Mouse (Mus musculus) midbrain, embryonic 10.5 days (tissue): ENCODE data around the gene Stk39. TPM values are rescaled to one million over a fixed set of nuclear protein-coding genes. Genes with fewer than 3 reads are reported as not detected.

ENCODE experiments used
- DNase-seq: peaks from one replicate; pipeline ENCODE4 v3.0.0-alpha.2; 2017; ENCODE audit warnings: low spot score
- H3K27ac ChIP-seq: fragments of 300-500 bp; sonication (generic); replicated peaks from 2 replicates; pipeline ENCODE4 v1.5.1; 2016; ENCODE audit warnings: mild to moderate bottlenecking
- H3K27me3 ChIP-seq: fragments of 300-500 bp; sonication (generic); 2 replicates; pipeline ENCODE4 v1.6.1; 2016; ENCODE audit warnings: low read depth, mild to moderate bottlenecking; ENCODE audit not compliant: poor library complexity, severe bottlenecking
- H3K36me3 ChIP-seq: fragments of 300-500 bp; sonication (generic); 2 replicates; pipeline ENCODE4 v1.6.1; 2016; ENCODE audit warnings: mild to moderate bottlenecking, moderate library complexity
- H3K4me1 ChIP-seq: fragments of 300-500 bp; sonication (generic); 2 replicates; pipeline ENCODE4 v1.6.1; 2016
- H3K4me3 ChIP-seq: fragments of 300-500 bp; sonication (generic); 2 replicates; pipeline ENCODE4 v1.5.1; 2016; ENCODE audit warnings: mild to moderate bottlenecking, moderate library complexity
- H3K9me3 ChIP-seq: fragments of 300-500 bp; sonication (generic); replicated peaks from 2 replicates; pipeline ENCODE4 v1.6.1; 2016; ENCODE audit warnings: mild to moderate bottlenecking
- WGBS: fragments of 180-500 bp; shearing (Covaris S2); methylation state at CpG from one replicate; pipeline ENCODE4 v1.1.7; 2016; 5-methylcytosine and 5-hydroxymethylcytosine counted together
- polyA plus RNA-seq: library from polyadenylated mRNA; unstranded; fragments of >200 nt; fragmentation: Nextera tagmentation; extraction: Ambion mirVana; gene quantifications from 2 replicates; pipeline ENCODE4 v1.2.1, GENCODE M21; 2016

Gene Stk39
- polyA plus RNA-seq, 1 experiment from 2014 or later: 30.1 TPM

DNA sequence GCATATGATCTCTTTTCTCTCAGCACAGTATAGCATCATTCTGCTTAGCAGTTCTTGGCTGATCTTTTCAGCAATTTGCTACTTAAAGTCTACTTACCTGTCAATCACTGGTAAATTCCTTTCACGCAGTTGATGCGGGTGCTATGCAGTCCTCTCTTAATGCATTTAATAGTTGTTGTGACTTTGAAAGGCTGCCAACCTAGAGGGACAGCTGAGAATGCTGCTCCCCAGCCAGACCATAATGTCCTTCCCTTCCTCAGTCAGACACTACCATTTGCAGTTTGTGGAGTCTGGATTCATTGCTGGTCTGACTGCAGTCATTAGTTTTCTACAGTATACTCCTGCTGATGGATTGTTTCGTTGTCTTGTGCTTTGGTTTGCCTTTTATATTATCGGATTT lies 277.6 kb downstream of the Stk39 start:
- H3K4me1 ChIP-seq: peaks cover 5% of the 10 kb centered on the region; the same call in 1 of the 2 replicates
- DNase-seq: no peak
- H3K36me3 ChIP-seq: no peaks in the 10 kb centered on the region
- H3K27me3 ChIP-seq: no peaks in the 10 kb centered on the region
- 88% methylated on average over 4 of the region's 4 CpGs for WGBS
- no peak overlapping the region for H3K4me3 ChIP-seq
- H3K9me3 ChIP-seq: no peaks in the 10 kb centered on the region
- no peak overlapping the region for H3K27ac ChIP-seq

GRCm38 (mm10) chr2:68193465-68193837 lies 278.6 kb downstream of the Stk39 start:
- Histone ChIP-seq H3K27ac (no peak overlapping the region), H3K4me3 (no peak overlapping the region), H3K9me3 (no peaks in the 10 kb centered on the region), H3K36me3 (no peaks in the 10 kb centered on the region), H3K4me1 (peaks cover 5% of the 10 kb centered on the region; the same call in 1 of the 2 replicates), H3K27me3 (no peaks in the 10 kb centered on the region)
- DNase-seq: no peak

GRCm38 (mm10) chr2:68192605-68193464 lies 279.2 kb downstream of the Stk39 start:
- H3K9me3 ChIP-seq: no peaks in the 10 kb centered on the region
- no peak overlapping the region for H3K27ac ChIP-seq
- 92% methylated on average over 5 of the region's 5 CpGs for WGBS
- DNase-seq: no peak
- H3K27me3 ChIP-seq: no peaks in the 10 kb centered on the region
- no peaks in the 10 kb centered on the region for H3K36me3 ChIP-seq
- H3K4me1 ChIP-seq: peaks cover 5% of the 10 kb centered on the region; the same call in 1 of the 2 replicates
- H3K4me3 ChIP-seq: no peak overlapping the region

- WGBS: 93% methylated on average over 3 of the region's 3 CpGs
- DNase-seq: no peak
These were observed 295.6 kb downstream of the Stk39 start for GRCm38 (mm10) chr2:68176425-68176824.

DNA sequence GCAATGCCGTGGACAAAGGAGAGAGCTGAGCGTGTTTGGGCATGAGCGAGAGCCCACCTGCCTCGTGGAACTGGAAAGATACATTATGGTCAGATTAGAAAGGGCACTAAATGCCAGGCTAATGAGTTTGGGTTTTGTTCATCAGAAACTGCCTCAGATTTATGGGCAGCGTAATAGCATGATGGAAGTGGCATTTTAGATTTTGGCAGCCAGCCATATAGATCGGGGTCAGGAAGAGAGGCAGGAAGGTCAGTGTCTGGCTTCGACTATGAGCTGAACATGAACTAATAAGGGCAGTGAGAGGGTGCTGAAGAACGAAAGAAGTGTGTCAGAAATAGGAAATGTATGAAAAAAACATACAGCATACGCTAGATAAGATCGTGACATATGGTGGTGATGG lies 300.8 kb downstream of the Stk39 start:
- 93% methylated on average over 10 of the region's 10 CpGs for WGBS

More at GRCm38 (mm10) chr2:68176425-68176824, 295.6 kb downstream of the Stk39 start:
- Histone ChIP-seq H3K4me1 (peaks cover 12% of the 10 kb centered on the region; the same call in 1 of the 2 replicates), H3K27me3 (no peaks in the 10 kb centered on the region), H3K4me3 (no peak overlapping the region), H3K27ac (no peak overlapping the region), H3K36me3 (no peaks in the 10 kb centered on the region), H3K9me3 (no peaks in the 10 kb centered on the region)

DNA sequence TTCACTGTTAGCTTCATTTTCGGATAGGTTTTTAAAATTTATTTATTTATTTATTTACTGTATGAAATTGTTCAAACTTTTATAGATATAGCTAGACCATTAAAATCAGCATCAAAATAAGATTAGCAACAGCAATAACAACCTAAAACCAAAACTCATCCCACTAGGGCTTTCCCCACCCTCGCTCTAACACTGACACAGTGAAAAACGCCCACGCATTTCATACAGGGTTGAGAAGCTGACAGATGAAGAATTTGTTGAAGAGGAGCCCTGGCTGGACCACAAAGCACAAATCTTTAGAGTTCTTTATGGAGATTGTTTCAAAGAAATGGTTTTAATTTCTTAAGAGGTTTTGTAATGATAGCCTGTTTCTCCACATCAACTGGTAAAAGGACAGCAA lies 310.1 kb downstream of the Stk39 start:
- WGBS: 88% methylated on average over 4 of the region's 4 CpGs
- DNase-seq: no peak
- H3K9me3 ChIP-seq: no peaks in the 10 kb centered on the region
- no peak overlapping the region for H3K4me3 ChIP-seq
- H3K4me1 ChIP-seq: peaks cover 3% of the 10 kb centered on the region; the same call in 1 of the 2 replicates
- no peaks in the 10 kb centered on the region for H3K27me3 ChIP-seq
- no peaks in the 10 kb centered on the region for H3K36me3 ChIP-seq
- no peak overlapping the region for H3K27ac ChIP-seq

More for the DNA sequence above, 300.8 kb downstream of the Stk39 start:
- DNase-seq: no peak
- no peaks in the 10 kb centered on the region for H3K9me3 ChIP-seq
- peaks cover 12% of the 10 kb centered on the region; the same call in 1 of the 2 replicates for H3K4me1 ChIP-seq
- H3K27ac ChIP-seq: no peak overlapping the region
- no peaks in the 10 kb centered on the region for H3K36me3 ChIP-seq
- H3K27me3 ChIP-seq: no peaks in the 10 kb centered on the region
- no peak overlapping the region for H3K4me3 ChIP-seq

DNA sequence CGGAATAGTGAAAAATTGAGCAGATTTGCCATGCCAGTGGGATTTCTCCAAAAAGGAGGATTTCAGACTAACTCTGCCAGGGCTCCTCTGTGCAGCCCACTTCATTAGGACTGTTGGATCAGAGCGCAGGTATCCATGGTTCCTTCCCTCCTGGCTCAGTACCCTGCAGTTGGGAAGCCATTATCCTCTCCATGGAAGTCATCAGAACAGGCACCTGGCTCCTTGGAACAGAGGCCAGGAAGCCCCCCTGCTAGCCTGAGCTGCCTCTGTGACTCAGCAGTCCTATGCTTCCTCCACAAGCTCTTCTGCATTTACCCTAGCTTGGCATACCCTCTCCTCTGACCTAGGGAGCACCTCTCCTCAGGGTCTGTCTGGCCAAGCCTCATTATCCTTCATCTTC lies 311.5 kb downstream of the Stk39 start:
- Histone ChIP-seq H3K36me3 (no peaks in the 10 kb centered on the region), H3K4me1 (peaks cover 3% of the 10 kb centered on the region; the same call in 1 of the 2 replicates), H3K9me3 (no peaks in the 10 kb centered on the region), H3K4me3 (no peak overlapping the region), H3K27ac (no peak overlapping the region), H3K27me3 (no peaks in the 10 kb centered on the region)
- DNase-seq: no peak
- 98% methylated on average over 2 of the region's 2 CpGs for WGBS

Other genes with a start within 250 kb of the Stk39 start
- gene 4933409G03Rik, start 110.1 kb upstream of the Stk39 start, polyA plus RNA-seq: not detected in 2 replicates
- not detected in 2 replicates for gene 4932414N04Rik, start 184.2 kb upstream of the Stk39 start, polyA plus RNA-seq